Mouse (Mus musculus): ENCODE data around the gene Oxld1. TPM values are rescaled to one million over a fixed set of nuclear protein-coding genes. Genes with fewer than 3 reads are reported as not detected.

The Oxld1 gene
- 13.1 and 14.4 TPM in 2 replicates for polyA plus RNA-seq (2015; fragmentation: Nextera tagmentation; extraction: Ambion mirVana)

DNA sequence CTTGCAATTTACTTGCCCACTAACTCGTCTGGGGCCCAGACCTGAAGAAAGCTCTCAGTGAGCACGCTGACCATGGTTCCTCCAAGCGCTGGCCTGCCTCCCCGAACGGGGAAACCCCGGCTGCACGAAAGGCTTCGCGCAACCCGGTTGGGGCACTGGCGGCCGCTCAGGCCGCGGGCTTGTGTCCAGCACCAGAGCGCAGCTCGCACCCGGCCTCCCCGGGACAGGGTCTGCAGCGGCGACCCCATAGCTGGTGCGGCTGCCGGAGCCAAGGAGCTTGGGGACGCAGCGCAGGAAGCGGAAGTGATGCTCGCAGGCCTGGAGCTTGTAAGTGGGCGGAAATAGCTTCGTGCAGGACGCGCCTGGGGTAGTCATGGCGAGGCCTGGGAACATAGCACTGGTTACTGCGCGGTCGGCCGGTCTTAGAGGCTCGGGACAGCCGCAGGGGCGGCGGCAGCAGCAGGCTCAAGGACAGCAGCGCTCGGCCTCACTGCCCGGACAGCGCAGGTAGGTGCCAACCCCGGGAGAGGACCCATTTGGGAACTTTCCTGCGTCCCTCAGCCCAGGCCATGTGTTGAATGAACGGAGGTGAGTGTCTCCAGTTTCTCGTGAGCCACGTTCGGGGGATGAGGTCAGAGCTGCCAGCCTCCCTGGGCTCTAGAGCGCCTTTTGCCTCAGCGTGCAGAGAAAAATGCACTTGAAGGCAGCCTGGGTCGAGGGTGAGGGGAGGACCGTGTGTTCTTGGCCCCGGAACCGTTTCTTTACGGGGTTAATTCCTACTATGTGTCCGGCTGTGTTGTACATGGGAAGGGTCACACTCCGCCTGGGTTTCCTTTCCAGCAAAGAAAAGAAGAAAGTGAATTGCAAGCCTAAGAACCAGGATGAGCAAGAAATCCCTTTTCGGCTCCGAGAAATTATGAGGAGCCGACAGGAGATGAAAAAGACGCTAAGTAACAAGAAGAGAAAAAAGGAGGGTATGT lies at the start of gene Oxld1, which contains the start of gene Ccdc137:
Oxld1 (minus strand) TSS at position 297 of the 980 bp plus-strand sequence.
Ccdc137 (plus strand) TSS at position 344 of the 980 bp plus-strand sequence.
- Histone ChIP-seq H3K27ac (peak within 1 kb of the TSS; percentile 81), H3K4me2 (peak within 1 kb of the TSS; percentile 76), H3K9ac (peak within 1 kb of the TSS; percentile 95), H3K4me1 (peaks cover 20% of the 10 kb centered on the region), H3K9me3 (no peaks in the 10 kb centered on the region), H3K27me3 (no peaks in the 10 kb centered on the region), H3K4me3 (peak within 1 kb of the TSS; percentile 76), H3K36me3 (peaks cover 34% of the 10 kb centered on the region)
- WGBS: 4% methylated on average over 62 of the region's 62 CpGs
- peak; percentile 83; the same call in 1 of the 2 replicates for ATAC-seq (ENCODE audit: insufficient number of reproducible peaks, low FRiP score, low TSS enrichment, low read depth)

DNA sequence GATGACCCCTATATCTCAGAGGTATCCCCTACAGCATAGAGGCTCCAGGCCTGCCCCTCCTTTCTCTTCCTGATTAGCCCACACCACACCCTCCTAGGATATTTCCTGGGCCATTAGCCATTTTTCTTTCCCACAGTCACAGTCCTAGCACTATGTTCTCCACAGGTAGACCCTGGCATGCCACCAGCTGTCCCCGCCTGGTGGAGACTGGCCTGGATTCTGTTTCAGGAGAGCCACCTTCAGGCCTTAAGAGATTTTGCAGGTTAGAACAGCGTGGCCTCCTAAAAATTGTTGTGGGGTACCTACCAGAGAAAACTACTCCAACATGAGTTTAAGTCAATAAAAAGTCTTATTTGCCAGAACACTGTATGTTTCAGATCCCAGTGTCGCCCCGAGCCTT lies 49.0 kb upstream of the Oxld1 start:
- Histone ChIP-seq H3K27ac (no peak overlapping the region), H3K27me3 (no peaks in the 10 kb centered on the region), H3K4me1 (peaks cover 13% of the 10 kb centered on the region; the same call in 1 of the 2 replicates), H3K4me2 (no peak overlapping the region), H3K9me3 (no peaks in the 10 kb centered on the region), H3K36me3 (no peaks in the 10 kb centered on the region), H3K4me3 (no peak overlapping the region), H3K9ac (no peak overlapping the region)
- no peak for ATAC-seq (ENCODE audit: insufficient number of reproducible peaks, low FRiP score, low TSS enrichment, low read depth)
- WGBS: 52% methylated on average over 4 of the region's 4 CpGs

DNA sequence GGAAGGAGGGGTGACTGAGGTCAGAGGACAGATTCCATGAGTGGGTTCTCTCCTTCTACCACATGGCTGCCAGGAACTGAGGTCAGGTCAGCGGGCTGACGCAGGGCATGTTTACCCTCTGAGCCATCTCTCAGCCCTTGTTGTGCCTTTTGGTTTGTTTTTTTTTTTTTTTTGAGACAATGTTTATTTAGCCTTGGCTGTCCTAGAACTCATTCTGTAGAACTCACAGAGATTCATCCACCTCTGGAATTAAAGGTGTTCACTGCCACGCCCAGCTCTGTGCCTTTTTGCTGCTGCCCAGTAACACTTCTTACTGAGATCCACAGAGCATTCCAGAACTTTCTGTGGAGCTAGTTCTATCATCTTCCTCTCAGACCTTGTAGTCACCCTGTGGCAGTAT lies 47.8 kb upstream of the Oxld1 start:
- WGBS: 75% methylated on average over 3 of the region's 3 CpGs
- no peak overlapping the region for H3K27ac ChIP-seq
- no peaks in the 10 kb centered on the region for H3K36me3 ChIP-seq
- no peak overlapping the region for H3K4me3 ChIP-seq
- H3K9me3 ChIP-seq: no peaks in the 10 kb centered on the region
- H3K9ac ChIP-seq: no peak overlapping the region
- ATAC-seq (ENCODE audit: insufficient number of reproducible peaks, low FRiP score, low TSS enrichment, low read depth): no peak
- peaks cover 8% of the 10 kb centered on the region; the same call in 1 of the 2 replicates for H3K4me1 ChIP-seq
- no peaks in the 10 kb centered on the region for H3K27me3 ChIP-seq
- no peak overlapping the region for H3K4me2 ChIP-seq

DNA sequence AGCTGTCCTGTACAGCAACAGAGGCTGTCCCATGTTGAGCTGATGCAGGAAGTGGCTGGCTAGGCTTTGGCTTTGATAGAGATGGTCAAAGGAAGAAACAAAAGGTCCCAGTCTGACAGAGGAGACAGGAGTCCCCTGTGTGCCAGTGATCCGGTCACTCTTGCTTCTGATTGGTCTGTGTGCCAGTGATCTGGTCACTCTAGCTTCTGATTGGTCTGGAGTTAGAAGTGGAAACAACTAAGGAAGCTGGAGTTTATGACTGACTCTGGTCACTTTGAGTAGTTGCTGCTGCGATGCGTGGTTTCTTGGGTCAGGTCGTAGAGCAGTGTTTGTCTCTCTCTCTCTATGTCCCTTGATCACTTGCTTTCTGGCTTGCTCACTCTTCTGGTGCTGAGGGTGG lies 43.8 kb upstream of the Oxld1 start:
- 82% methylated on average over 4 of the region's 4 CpGs for WGBS
- Histone ChIP-seq H3K9ac (no peak overlapping the region), H3K9me3 (no peaks in the 10 kb centered on the region), H3K4me1 (peaks cover 5% of the 10 kb centered on the region), H3K4me3 (no peak overlapping the region), H3K27me3 (no peaks in the 10 kb centered on the region), H3K27ac (no peak overlapping the region), H3K4me2 (no peak overlapping the region), H3K36me3 (peaks cover 28% of the 10 kb centered on the region)
- no peak for ATAC-seq (ENCODE audit: insufficient number of reproducible peaks, low FRiP score, low TSS enrichment, low read depth)

DNA sequence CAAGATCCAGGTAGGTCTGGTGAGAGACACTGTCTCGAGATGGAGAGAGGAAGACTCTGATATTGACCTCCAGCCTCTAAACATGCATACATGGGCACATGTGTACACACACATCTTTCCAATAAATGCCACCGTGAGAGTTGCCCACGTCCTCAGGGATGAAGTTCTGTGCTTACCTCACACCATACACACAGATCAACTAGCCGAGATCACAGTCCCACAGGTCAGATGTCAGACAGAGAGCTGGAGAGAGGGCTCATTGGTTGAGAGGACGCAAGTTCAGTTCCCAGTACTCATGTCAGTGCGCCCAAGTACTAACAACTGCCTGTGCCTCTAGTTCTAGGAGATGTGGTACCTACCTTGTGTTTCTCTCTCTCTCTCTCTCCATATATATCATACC lies 43.1 kb upstream of the Oxld1 start:
- peaks cover 5% of the 10 kb centered on the region for H3K4me1 ChIP-seq
- H3K27me3 ChIP-seq: no peaks in the 10 kb centered on the region
- H3K4me2 ChIP-seq: no peak overlapping the region
- ATAC-seq (ENCODE audit: insufficient number of reproducible peaks, low FRiP score, low TSS enrichment, low read depth): no peak
- H3K36me3 ChIP-seq: peaks cover 34% of the 10 kb centered on the region
- no peaks in the 10 kb centered on the region for H3K9me3 ChIP-seq
- H3K9ac ChIP-seq: no peak overlapping the region
- no peak overlapping the region for H3K27ac ChIP-seq
- H3K4me3 ChIP-seq: no peak overlapping the region
- 66% methylated on average over 6 of the region's 6 CpGs for whole genome bisulfite sequencing

DNA sequence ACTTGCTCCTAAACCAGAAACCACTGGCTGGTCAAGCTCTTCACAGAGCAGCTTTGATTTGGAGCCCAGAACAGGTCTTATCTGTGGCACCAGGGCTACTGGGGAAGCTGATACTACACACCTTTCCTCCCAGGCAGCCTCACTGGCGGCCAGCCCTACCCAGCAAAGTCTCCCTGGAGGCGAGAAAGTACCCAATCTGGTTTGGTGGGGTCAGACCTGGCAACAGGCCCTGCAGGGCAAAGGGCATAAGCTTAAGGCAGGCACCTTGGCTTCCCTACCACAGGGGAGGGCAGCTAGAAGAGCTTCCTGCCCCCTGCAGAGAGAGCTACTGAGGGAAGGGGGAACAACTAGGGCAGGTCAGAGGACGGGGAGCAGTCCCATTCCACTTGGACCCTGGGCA lies 42.5 kb upstream of the Oxld1 start:
- no peaks in the 10 kb centered on the region for H3K9me3 ChIP-seq
- no peaks in the 10 kb centered on the region for H3K27me3 ChIP-seq
- WGBS: 13% methylated on average over 3 of the region's 3 CpGs
- H3K27ac ChIP-seq: no peak overlapping the region
- no peak overlapping the region for H3K4me3 ChIP-seq
- no peak overlapping the region for H3K4me2 ChIP-seq
- H3K4me1 ChIP-seq: peaks cover 5% of the 10 kb centered on the region
- peaks cover 40% of the 10 kb centered on the region for H3K36me3 ChIP-seq
- ATAC-seq (ENCODE audit: insufficient number of reproducible peaks, low FRiP score, low TSS enrichment, low read depth): no peak
- H3K9ac ChIP-seq: no peak overlapping the region

DNA sequence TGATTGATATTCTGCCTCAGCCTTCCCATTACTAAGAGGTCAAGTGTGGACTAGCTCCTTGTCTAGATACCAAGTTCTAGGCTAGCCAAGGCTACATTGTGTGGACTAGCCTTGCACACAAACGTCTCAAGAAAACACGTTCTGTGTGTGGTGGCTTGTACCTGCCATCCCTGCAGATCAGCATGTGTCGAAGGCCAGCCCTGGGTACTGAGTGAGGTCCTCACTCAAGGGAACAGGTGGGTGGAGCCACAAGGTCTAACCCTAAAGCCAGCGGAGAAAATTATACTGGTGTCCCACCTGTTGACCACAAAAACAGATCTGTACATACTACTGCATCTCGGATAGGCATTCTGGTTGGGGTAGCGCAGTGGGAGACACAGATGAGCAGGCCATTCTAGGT lies 42.0 kb upstream of the Oxld1 start:
- H3K9ac ChIP-seq: no peak overlapping the region
- H3K36me3 ChIP-seq: peaks cover 45% of the 10 kb centered on the region
- H3K27ac ChIP-seq: no peak overlapping the region
- ATAC-seq (ENCODE audit: insufficient number of reproducible peaks, low FRiP score, low TSS enrichment, low read depth): no peak
- 76% methylated on average over 6 of the region's 6 CpGs for WGBS
- H3K4me1 ChIP-seq: peaks cover 5% of the 10 kb centered on the region
- H3K27me3 ChIP-seq: no peaks in the 10 kb centered on the region
- H3K9me3 ChIP-seq: no peaks in the 10 kb centered on the region
- H3K4me3 ChIP-seq: no peak overlapping the region
- H3K4me2 ChIP-seq: no peak overlapping the region

DNA sequence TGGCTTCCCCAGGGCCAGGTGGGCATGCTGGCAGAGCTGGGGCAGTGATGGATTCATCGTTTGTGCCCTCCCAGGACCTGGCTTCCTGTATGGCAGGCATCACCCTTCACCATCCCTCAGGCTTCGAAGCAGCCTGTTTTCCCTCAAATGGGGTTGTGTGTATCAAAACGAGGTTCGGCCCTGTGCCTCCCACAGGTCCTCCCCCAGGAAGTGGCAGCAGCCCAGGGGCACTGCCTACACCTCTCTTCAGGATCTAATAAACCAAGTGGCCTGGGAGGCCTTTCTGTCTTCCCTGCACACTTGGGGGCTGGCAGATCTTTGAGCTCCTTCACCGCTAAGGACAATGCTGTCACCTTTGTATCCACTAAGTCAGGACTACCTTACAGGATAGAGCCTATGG lies 41.0 kb upstream of the Oxld1 start:
- Histone ChIP-seq H3K27ac (no peak overlapping the region), H3K4me1 (peaks cover 6% of the 10 kb centered on the region), H3K36me3 (peaks cover 52% of the 10 kb centered on the region), H3K9me3 (no peaks in the 10 kb centered on the region), H3K9ac (no peak overlapping the region), H3K4me3 (no peak overlapping the region), H3K27me3 (no peaks in the 10 kb centered on the region), H3K4me2 (no peak overlapping the region)
- no peak for ATAC-seq (ENCODE audit: insufficient number of reproducible peaks, low FRiP score, low TSS enrichment, low read depth)
- 83% methylated on average over 5 of the region's 5 CpGs for WGBS

DNA sequence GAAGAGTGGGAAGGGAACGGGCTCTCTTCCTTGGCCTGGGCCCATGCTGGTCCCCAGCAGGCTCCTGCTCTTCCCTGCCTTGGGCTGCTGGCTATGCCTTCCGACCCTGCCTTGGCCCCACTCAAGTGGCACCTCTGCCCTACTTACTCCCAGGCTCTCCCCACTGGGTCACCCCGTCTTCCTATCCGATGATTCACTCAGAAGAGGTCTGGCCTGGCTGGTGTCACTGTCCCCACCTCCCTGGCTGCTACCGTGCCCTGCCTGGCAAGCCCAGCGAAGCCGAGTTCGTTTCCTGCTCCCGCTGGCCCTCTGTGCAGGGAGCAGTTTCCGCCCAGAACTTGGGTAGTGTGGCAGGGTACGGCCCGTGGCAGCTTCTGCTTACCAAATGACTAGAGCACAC lies 40.4 kb upstream of the Oxld1 start:
- H3K36me3 ChIP-seq: peaks cover 52% of the 10 kb centered on the region
- H3K4me3 ChIP-seq: no peak overlapping the region
- H3K9ac ChIP-seq: no peak overlapping the region
- ATAC-seq (ENCODE audit: insufficient number of reproducible peaks, low FRiP score, low TSS enrichment, low read depth): no peak
- WGBS: 92% methylated on average over 12 of the region's 12 CpGs
- H3K4me2 ChIP-seq: no peak overlapping the region
- no peak overlapping the region for H3K27ac ChIP-seq
- H3K27me3 ChIP-seq: no peaks in the 10 kb centered on the region
- H3K4me1 ChIP-seq: peaks cover 13% of the 10 kb centered on the region
- no peaks in the 10 kb centered on the region for H3K9me3 ChIP-seq

DNA sequence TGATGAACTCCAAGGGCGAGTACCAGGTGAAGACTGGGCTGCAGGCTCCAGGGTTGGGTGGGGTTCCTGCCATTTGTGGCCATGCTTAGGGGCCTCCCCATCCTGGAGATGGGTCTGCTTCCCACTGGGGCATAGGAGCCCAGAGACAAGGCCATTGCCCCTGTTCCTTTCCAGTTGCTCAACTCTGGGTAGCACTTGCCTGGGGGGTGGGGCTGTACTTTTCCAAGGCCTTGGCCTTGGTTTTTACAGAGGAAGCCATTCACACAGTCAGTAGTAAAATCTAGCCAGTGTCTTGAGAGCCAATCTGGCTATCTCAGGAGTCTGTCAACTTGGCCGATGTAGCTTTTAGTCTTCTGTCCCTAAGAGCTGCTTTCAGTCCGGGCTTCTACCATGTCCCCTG lies 39.6 kb upstream of the Oxld1 start:
- no peak overlapping the region for H3K4me2 ChIP-seq
- no peak overlapping the region for H3K27ac ChIP-seq
- H3K9me3 ChIP-seq: no peaks in the 10 kb centered on the region
- H3K27me3 ChIP-seq: no peaks in the 10 kb centered on the region
- peaks cover 21% of the 10 kb centered on the region for H3K4me1 ChIP-seq
- no peak overlapping the region for H3K4me3 ChIP-seq
- no peak overlapping the region for H3K9ac ChIP-seq
- ATAC-seq (ENCODE audit: insufficient number of reproducible peaks, low FRiP score, low TSS enrichment, low read depth): no peak
- 89% methylated on average over 3 of the region's 3 CpGs for WGBS
- peaks cover 52% of the 10 kb centered on the region for H3K36me3 ChIP-seq

DNA sequence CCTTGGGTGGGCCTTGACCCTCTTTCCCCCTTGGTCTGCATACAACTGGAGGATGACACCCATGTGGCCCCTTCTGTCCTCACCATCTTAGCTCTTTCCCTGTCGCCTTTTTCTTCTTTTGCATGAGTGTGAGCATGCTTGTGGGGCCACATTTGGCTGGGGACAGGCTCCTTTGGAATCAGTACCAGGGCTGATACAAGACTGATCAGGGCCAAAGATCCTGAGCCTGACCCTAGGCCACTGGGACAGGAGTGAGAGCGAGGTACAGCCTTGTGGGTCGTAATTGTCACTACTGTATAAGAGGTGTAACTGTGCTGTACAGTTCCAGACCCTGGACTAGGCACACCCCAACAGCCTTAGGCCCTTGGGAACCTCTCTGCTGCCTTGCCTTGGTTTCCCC lies 36.0 kb upstream of the Oxld1 start:
- H3K4me1 ChIP-seq: peaks cover 37% of the 10 kb centered on the region
- no peak overlapping the region for H3K4me2 ChIP-seq

DNA sequence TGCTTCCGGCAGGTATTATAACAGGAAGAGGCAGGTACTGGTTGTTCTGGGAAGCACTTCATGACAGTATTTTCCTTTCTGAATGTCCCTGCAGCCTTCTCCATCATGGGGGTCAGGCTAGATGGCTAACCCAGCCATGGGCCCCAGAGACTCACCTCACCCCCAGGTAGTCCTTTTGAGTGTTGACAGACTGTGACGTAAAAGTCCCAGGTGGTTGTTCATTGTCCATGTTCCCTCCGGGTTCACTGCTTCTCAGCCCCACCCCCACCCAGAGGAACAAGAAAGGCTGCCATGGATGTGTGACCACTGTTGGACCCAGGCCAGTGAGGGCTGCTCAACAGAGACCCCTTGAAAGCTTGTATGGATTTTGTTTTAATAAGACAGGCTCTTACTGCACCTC lies 35.5 kb upstream of the Oxld1 start:
- Histone ChIP-seq H3K27me3 (no peaks in the 10 kb centered on the region), H3K36me3 (peaks cover 49% of the 10 kb centered on the region), H3K4me2 (peak overlapping the region; percentile 98), H3K9me3 (no peaks in the 10 kb centered on the region), H3K9ac (no peak overlapping the region), H3K4me1 (peaks cover 37% of the 10 kb centered on the region), H3K27ac (0 out of 2 replicates have a peak overlapping the region, but pooled peaks have one; percentile 85), H3K4me3 (peak overlapping the region; percentile 83)
- 44% methylated on average over 3 of the region's 3 CpGs for WGBS
- no peak for ATAC-seq (ENCODE audit: insufficient number of reproducible peaks, low FRiP score, low TSS enrichment, low read depth)

More for the DNA sequence above, 36.0 kb upstream of the Oxld1 start:
- Histone ChIP-seq H3K36me3 (peaks cover 49% of the 10 kb centered on the region), H3K4me3 (no peak overlapping the region), H3K9me3 (no peaks in the 10 kb centered on the region), H3K9ac (no peak overlapping the region), H3K27me3 (no peaks in the 10 kb centered on the region), H3K27ac (no peak overlapping the region)
- WGBS: 87% methylated on average over 3 of the region's 3 CpGs
- no peak for ATAC-seq (ENCODE audit: insufficient number of reproducible peaks, low FRiP score, low TSS enrichment, low read depth)

Measured in limb, embryonic 15.5 days (tissue).